Mouse (Mus musculus) liver, embryonic 12.5 days (tissue): ENCODE measurements around the gene Bsn. TPM values are rescaled to one million over a fixed set of nuclear protein-coding genes. Genes with fewer than 3 reads are reported as not detected.
"Not testable (repeated sequence)": the region's sequence is repeated elsewhere in the genome, so short reads cannot be mapped to it uniquely, and the experiment has no call there.

Experiments
- ATAC-seq: fragments of 200-750 bp; cut with Nextera tagmentation; 2 replicates; pipeline ENCODE4 v1.8.0; 2017; ENCODE audit warnings: moderate number of reproducible peaks, mild to moderate bottlenecking, moderate library complexity
- H3K27ac ChIP-seq: fragments of 300-500 bp; sonication (generic); 2 replicates; pipeline ENCODE4 v1.5.1; 2016; ENCODE audit warnings: mild to moderate bottlenecking
- H3K27me3 ChIP-seq: fragments of 300-500 bp; sonication (generic); replicated peaks from 2 replicates; pipeline ENCODE4 v1.6.1; 2016; ENCODE audit warnings: mild to moderate bottlenecking, moderate library complexity
- H3K36me3 ChIP-seq: fragments of 300-500 bp; sonication (generic); 2 replicates; pipeline ENCODE4 v1.6.1; 2016; ENCODE audit warnings: mild to moderate bottlenecking, moderate library complexity
- H3K4me1 ChIP-seq: fragments of 300-500 bp; sonication (generic); 2 replicates; pipeline ENCODE4 v1.6.1; 2016
- H3K4me2 ChIP-seq: fragments of 300-500 bp; sonication (generic); 2 replicates; pipeline ENCODE4 v1.6.1; 2016; ENCODE audit warnings: mild to moderate bottlenecking, moderate library complexity
- H3K4me3 ChIP-seq: fragments of 300-500 bp; sonication (generic); 2 replicates; pipeline ENCODE4 v1.5.1; 2016; ENCODE audit warnings: mild to moderate bottlenecking, moderate library complexity
- H3K9ac ChIP-seq: fragments of 300-500 bp; sonication (generic); 2 replicates; pipeline ENCODE4 v1.6.1; 2016; ENCODE audit warnings: mild to moderate bottlenecking, moderate library complexity
- H3K9me3 ChIP-seq: fragments of 300-500 bp; sonication (generic); replicated peaks from 2 replicates; pipeline ENCODE4 v1.6.1; 2016; ENCODE audit warnings: mild to moderate bottlenecking, moderate library complexity
- WGBS: fragments of 180-500 bp; shearing (Covaris S2); methylation state at CpG from one replicate; pipeline ENCODE4 v1.1.7; 2016; ENCODE audit not compliant: insufficient replicate concordance; 5-methylcytosine and 5-hydroxymethylcytosine counted together
- polyA plus RNA-seq: library from polyadenylated mRNA; unstranded; fragments of >200 nt; fragmentation: Nextera tagmentation; extraction: Ambion mirVana; gene quantifications from 2 replicates; pipeline ENCODE4 v1.2.1, GENCODE M21; 2016

Bsn gene
- polyA plus RNA-seq, 1 experiment from 2014 or later = 2.8 TPM

DNA sequence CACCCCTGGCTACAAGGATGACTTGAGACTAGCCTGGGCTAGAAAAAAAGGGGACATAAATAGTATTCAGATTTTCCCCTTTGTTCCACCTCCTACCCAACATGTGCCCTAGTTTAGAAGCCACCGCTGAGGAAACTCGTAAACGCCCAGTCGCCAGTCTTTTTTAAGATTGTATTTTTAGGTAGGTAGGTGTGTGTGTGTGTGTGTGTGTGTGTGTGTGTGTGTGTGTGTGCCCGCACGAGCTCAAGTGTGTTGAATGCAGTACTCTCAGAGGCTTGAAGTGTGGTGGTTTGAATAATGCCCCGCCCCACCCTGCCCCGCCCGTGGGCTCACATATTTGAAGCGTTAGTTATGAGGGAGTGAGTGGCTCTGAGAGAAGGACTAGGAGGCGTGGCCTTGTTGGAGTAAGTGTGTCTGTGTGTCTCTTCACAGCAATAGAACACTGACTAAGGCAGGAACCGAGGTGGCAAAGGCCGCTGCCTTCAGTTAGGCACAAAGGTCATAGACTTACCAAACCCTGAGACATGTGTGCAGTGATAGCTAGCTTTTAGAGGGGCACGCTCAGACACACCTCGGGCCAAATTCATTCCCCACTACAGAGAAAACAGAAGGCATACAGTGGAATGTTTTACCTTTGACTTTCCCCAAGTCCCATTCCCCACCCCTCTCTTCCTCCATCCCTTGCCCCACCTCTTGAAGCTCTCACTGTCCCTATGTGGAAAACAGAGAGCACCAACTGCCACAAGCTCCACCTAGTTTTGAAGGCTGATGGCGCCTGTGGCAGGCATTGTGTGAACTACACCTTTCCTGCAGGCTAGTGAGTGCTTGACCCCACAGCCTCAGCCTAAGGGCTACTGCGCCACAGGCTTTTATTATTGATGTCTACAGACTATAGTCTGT, 45.6 kb downstream of the Bsn start:
- WGBS = 69% methylated on average over 17 of the region's 17 CpGs
- Histone ChIP-seq H3K4me1 (no peaks in the 10 kb centered on the region), H3K4me3 (no peak overlapping the region), H3K36me3 (no peaks in the 10 kb centered on the region), H3K4me2 (no peak overlapping the region), H3K9ac (no peak overlapping the region), H3K27me3 (no peaks in the 10 kb centered on the region; the same call in 1 of the 2 replicates), H3K9me3 (no peaks in the 10 kb centered on the region), H3K27ac (no peak overlapping the region)
- no peak for ATAC-seq

DNA sequence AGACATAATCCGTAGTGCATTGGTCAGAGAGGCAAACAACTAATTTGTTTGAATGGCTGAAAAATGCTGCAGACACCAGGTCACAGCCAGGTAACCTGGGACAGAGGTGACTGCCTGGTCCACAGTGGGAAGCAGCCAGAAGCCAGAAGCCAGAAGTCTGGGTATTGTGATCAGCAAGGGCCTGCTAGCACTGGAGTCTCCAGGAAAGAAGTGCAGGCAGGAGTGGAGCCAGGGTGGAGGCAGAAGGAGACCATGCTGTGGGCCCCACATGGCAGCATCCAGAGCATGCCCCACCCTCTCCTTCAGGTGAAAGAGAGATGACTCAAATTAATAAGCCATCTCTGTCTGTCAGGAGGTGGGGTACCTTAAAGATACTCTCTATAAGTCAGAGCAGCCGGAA, 46.7 kb downstream of the Bsn start:
- 83% methylated on average over 2 of the region's 2 CpGs for WGBS
- no peak overlapping the region for H3K4me2 ChIP-seq
- H3K9me3 ChIP-seq = no peaks in the 10 kb centered on the region
- no peak overlapping the region for H3K9ac ChIP-seq
- peaks cover 8% of the 10 kb centered on the region for H3K27me3 ChIP-seq
- no peak for ATAC-seq
- H3K4me1 ChIP-seq = no peaks in the 10 kb centered on the region
- no peaks in the 10 kb centered on the region for H3K36me3 ChIP-seq
- no peak overlapping the region for H3K27ac ChIP-seq
- no peak overlapping the region for H3K4me3 ChIP-seq

DNA sequence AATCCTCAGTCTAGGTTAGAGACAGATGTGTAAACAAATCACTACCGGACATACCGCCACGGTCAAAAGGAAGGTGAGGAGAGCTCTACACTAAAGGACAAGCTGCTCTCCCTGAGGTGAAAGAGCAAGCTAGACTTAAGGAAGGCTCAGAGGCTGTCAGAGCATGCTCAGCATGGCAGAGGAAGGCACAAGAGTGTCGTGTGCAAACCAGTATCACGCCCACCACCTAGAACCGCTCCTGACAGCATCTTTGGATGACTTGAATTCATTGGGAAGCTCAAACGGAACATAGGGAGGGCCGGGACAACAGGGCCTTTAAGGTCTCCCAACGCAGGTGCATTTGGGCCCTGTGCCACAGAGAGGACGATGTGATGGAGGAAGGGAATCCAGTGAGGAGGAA, 48.8 kb downstream of the Bsn start:
- peaks cover 28% of the 10 kb centered on the region for H3K27me3 ChIP-seq
- WGBS = 73% methylated on average over 10 of the region's 10 CpGs
- H3K4me1 ChIP-seq = no peaks in the 10 kb centered on the region
- no peak overlapping the region for H3K4me2 ChIP-seq
- no peak overlapping the region for H3K27ac ChIP-seq
- no peaks in the 10 kb centered on the region for H3K36me3 ChIP-seq
- H3K9me3 ChIP-seq = no peaks in the 10 kb centered on the region
- H3K4me3 ChIP-seq = no peak overlapping the region
- no peak overlapping the region for H3K9ac ChIP-seq
- ATAC-seq = no peak

DNA sequence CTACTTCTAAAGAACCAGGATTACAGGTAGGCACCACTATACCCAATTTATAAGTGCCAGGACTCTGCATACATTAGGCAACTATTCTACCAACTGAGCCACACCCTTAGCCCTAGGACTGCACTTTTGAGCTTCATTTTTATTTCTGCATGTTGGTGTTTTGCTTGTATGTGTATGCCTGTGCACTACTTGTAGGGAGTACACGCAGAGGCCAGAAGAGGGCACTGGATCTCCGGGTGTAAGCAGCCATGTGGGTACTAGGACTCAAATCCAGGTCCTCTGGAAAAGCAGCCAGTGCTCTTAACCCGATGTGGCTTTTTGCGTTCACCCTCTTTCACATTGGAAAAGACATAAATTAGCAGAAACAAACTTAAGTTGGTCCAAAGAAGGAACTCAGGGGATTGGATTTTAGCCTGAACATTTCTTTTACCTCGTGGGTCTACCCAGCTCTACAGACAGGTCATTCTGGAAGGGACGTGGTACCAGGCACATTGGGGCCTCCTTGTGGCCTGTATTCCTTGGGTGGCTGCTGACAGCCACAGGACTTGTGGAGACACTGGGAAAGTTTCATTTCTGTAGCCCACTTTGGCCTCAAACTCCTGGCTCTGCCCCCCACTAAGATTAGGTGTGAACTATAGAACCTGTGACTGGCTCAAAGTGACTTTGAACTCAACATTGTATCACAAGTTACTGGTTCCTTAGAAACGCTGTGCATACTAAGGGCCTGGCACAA, 50.1 kb downstream of the Bsn start:
- Histone ChIP-seq H3K4me3 (no peak overlapping the region), H3K9me3 (no peaks in the 10 kb centered on the region), H3K27ac (no peak overlapping the region), H3K36me3 (no peaks in the 10 kb centered on the region), H3K4me1 (0 out of 2 replicates have a peak, but pooled peaks cover 1% of the 10 kb centered on the region), H3K9ac (no peak overlapping the region), H3K27me3 (peaks cover 31% of the 10 kb centered on the region), H3K4me2 (no peak overlapping the region)
- WGBS = 71% methylated on average over 7 of the region's 7 CpGs
- no peak for ATAC-seq

DNA sequence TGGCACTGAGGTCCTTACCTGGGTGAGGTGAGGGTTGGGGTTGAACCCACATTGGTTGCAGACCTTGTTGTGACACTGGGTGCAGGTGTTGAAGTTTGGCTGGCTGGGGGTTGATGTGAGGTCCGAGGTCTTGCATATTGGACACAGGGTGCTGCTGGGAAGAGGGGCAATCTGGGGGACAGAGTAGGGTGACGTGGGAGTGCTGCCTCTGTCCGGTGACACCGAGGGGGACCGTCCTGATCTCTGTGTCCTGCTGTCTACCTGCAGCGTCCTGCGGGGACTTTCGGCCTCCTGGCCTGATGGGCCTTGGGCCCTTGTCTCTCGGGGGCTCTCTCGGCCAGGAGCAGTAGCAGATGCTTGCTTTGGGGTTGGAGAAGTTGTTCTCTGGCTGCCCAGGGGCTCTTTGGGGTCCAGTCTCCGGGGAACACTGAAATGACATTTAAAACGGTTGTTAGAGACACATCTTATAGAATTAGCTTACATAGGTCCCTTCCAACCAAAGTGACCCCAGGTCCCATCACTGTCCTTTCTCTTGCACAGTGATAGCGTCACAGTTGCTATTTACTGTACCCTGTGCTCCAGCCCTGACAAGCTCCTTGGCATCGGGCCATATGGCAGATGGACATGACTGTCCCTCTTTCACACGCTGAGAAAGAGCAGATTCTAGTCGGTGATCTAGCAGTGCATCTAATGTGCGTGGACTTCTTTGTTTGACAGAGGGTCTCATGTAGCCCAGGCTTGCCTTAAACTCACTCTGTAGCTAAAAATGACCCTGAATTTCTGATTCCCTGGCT, 50.8 kb downstream of the Bsn start:
- H3K4me3 ChIP-seq = no peak overlapping the region
- H3K27ac ChIP-seq = no peak overlapping the region
- H3K9me3 ChIP-seq = no peaks in the 10 kb centered on the region
- 68% methylated on average over 17 of the region's 17 CpGs for WGBS
- no peak for ATAC-seq
- H3K36me3 ChIP-seq = no peaks in the 10 kb centered on the region
- no peak overlapping the region for H3K4me2 ChIP-seq
- peaks cover 35% of the 10 kb centered on the region for H3K27me3 ChIP-seq
- H3K9ac ChIP-seq = no peak overlapping the region
- H3K4me1 ChIP-seq = 0 out of 2 replicates have a peak, but pooled peaks cover 4% of the 10 kb centered on the region

DNA sequence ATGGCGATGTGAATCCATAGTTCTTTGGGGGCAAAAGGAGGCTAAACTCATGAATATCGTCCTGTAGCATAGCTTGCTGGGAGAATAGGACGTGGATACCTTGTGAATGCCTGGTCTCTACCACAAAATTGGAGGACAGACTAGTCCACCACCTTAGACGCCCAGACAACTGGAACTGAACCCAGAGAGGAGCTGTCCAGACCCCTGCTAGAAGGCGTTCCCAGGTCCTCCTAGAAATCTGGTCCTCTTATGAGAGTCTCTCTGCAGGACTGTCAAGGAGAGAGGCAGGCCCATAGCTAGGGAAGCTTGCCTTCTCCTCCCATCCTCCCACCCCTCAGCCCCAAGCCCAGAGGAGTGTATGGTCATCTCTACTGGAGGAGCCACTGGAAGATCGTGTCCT, 52.1 kb downstream of the Bsn start:
- peaks cover 37% of the 10 kb centered on the region for H3K27me3 ChIP-seq
- H3K4me2 ChIP-seq = no peak overlapping the region
- no peak overlapping the region for H3K27ac ChIP-seq
- no peak for ATAC-seq
- WGBS = 61% methylated on average over 6 of the region's 6 CpGs
- 0 out of 2 replicates have a peak, but pooled peaks cover 4% of the 10 kb centered on the region for H3K4me1 ChIP-seq
- H3K9me3 ChIP-seq = no peaks in the 10 kb centered on the region
- no peak overlapping the region for H3K4me3 ChIP-seq
- H3K9ac ChIP-seq = no peak overlapping the region
- H3K36me3 ChIP-seq = no peaks in the 10 kb centered on the region

DNA sequence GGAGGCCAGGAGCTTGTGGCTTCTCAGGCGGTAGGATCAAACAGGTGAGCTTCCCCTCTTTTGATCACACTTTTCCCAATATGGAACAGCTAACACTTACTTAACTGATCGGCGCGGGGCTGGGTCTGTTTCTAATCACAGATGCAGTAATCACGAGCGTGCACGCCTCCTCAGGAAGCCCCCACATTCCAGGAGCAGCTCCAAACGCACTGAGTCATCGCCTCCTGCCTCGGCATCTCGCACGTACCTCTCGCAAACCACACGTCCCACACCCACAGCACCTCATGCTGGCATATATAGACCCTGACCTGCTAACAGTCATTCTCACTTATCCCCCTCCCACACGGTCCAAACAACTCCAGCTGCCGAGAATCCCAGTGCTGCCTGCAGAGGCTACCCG, 52.7 kb downstream of the Bsn start:
- Histone ChIP-seq H3K4me2 (no peak overlapping the region), H3K4me1 (0 out of 2 replicates have a peak, but pooled peaks cover 4% of the 10 kb centered on the region), H3K36me3 (no peaks in the 10 kb centered on the region), H3K27ac (no peak overlapping the region), H3K4me3 (no peak overlapping the region), H3K27me3 (peaks cover 37% of the 10 kb centered on the region), H3K9me3 (no peaks in the 10 kb centered on the region), H3K9ac (no peak overlapping the region)
- 27% methylated on average over 17 of the region's 17 CpGs for WGBS
- no peak for ATAC-seq

DNA sequence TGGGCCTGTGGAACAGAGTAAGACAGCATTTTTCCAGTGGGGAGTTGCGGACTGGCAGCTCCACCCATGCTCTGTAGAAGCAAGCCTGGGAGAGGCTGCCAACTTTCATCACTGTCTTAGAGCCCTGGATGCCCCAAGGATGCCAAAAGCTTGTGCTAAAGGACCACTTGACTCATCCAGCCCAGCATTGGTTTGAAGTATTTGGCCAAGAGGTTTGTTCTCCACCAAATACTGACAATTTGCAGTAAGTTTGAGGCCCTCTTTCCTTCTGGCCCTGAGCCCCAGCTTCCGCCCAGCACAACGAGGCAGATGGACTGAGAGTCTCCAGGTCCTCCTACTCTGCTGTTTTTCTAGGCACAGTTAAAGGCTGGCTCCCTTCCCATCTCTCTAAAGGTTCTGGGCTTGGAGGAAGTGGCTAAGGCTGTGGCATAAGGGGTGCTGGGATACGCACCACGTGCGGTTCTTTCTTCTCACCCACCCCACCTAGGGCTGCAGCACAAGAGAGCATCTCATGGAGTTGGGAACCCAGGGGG, 53.2 kb downstream of the Bsn start:
- Histone ChIP-seq H3K27ac (no peak overlapping the region), H3K9ac (no peak overlapping the region), H3K36me3 (no peaks in the 10 kb centered on the region), H3K4me3 (no peak overlapping the region), H3K4me2 (no peak overlapping the region), H3K4me1 (peaks cover 6% of the 10 kb centered on the region; the same call in 1 of the 2 replicates), H3K9me3 (no peaks in the 10 kb centered on the region), H3K27me3 (peaks cover 37% of the 10 kb centered on the region)
- no peak for ATAC-seq
- 65% methylated on average over 6 of the region's 6 CpGs for WGBS

DNA sequence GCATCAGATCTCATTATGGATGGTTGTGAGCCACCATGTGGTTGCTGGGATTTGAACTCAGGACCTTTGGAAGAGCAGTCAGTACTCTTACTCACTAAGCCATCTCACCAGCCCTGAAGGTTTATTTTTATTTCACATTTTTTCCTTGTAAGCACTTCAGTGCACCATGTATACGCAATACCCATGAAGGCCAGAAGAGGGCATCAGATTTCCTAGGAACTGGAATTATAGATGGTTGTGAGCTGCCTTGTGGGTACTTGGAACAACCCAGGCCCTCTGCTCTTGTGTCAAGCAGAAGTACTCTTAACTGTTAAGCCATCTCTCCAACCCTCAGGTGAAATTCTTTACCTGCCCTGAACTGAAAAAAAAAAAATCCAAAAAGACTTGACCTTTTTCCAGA, 54.0 kb downstream of the Bsn start:
- Histone ChIP-seq H3K36me3 (no peaks in the 10 kb centered on the region), H3K27me3 (peaks cover 37% of the 10 kb centered on the region), H3K4me1 (peaks cover 12% of the 10 kb centered on the region; the same call in 1 of the 2 replicates), H3K9me3 (no peaks in the 10 kb centered on the region), H3K4me3 (no peak overlapping the region), H3K9ac (no peak overlapping the region), H3K27ac (no peak overlapping the region), H3K4me2 (no peak overlapping the region)
- ATAC-seq = no peak
- 23% methylated on average over 1 of the region's 1 CpGs for WGBS

DNA sequence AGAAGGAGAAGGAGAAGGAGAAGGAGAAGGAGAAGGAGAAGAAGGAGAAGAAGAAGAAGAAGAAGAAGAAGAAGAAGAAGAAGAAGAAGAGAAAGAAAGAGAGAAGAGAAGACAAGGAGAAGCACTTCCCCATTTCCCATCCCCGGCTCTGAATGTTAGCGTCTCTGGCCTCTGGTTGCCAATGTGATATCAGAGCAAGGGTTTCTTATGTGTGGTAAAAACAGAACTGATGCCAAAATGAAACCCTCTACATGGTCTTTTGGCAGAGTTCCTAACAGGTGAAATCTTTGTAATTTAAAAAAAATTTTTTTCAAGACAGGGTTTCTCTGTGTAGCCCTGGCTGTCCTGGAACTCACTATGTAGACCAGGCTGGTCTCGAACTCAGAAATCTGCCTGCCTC, 54.5 kb downstream of the Bsn start:
- 62% methylated on average over 3 of the region's 3 CpGs for WGBS
- H3K9me3 ChIP-seq, H3K4me3 ChIP-seq, H3K36me3 ChIP-seq, H3K4me2 ChIP-seq, H3K9ac ChIP-seq, ATAC-seq, H3K27ac ChIP-seq: not testable (repeated sequence)
- H3K27me3 ChIP-seq = peaks cover 39% of the 10 kb centered on the region
- H3K4me1 ChIP-seq = peaks cover 12% of the 10 kb centered on the region; the same call in 1 of the 2 replicates

DNA sequence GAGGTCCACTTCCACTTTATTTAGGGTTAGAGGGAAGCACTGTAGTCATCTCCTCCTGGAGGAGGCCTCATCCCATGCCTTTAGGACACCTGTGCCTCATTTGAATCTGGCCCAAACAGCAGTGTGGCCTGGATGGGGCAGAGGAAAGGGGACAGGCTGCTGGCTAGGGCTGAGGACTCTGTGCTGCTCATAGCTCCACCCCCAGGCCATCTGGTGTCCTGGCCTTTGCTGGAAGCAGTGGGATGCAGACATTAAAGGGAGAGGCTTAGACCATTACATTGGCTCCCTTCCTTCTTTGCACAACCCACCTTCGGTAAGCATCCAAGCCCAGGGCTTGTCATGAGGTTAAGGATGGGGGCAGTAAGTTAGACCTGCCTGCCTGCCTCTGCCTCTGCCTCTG, 56.7 kb downstream of the Bsn start:
- H3K27ac ChIP-seq = no peak overlapping the region
- peaks cover 53% of the 10 kb centered on the region for H3K27me3 ChIP-seq
- H3K36me3 ChIP-seq = no peaks in the 10 kb centered on the region
- H3K4me3 ChIP-seq = no peak overlapping the region
- ATAC-seq = no peak
- H3K4me2 ChIP-seq = no peak overlapping the region
- no peak overlapping the region for H3K9ac ChIP-seq
- WGBS = 87% methylated on average over 1 of the region's 1 CpGs
- H3K4me1 ChIP-seq = peaks cover 12% of the 10 kb centered on the region; the same call in 1 of the 2 replicates
- H3K9me3 ChIP-seq = no peaks in the 10 kb centered on the region
